Mouse (Mus musculus): ENCODE measurements at regions not wholly inside any gene's neighbourhood (a gene's known extent, or its start where the extent isn't known, plus 50 kb on each side); places are given as distances from the start of the nearest gene placed in this dataset.

GRCm38 (mm10) chr6:147416592-147416991 is 59.0 kb upstream of the Ccdc91 start:
- no peak overlapping the region for H3K9ac ChIP-seq
- no peaks in the 10 kb centered on the region for H3K4me1 ChIP-seq
- H3K27ac ChIP-seq = no peak overlapping the region
- H3K4me2 ChIP-seq = no peak overlapping the region
- no peak for ATAC-seq
- WGBS = 91% methylated on average over 3 of the region's 3 CpGs
- H3K9me3 ChIP-seq (replicated peaks) = no peaks in the 10 kb centered on the region
- H3K4me3 ChIP-seq = no peak overlapping the region
- no peaks in the 10 kb centered on the region for H3K36me3 ChIP-seq (ENCODE audit: poor library complexity, severe bottlenecking)
- no peaks in the 10 kb centered on the region for H3K27me3 ChIP-seq

GRCm38 (mm10) chr6:147413713-147414112 is 61.9 kb upstream of the Ccdc91 start:
- H3K9ac ChIP-seq = no peak overlapping the region
- H3K27ac ChIP-seq = no peak overlapping the region
- 94% methylated on average over 3 of the region's 3 CpGs for WGBS

DNA sequence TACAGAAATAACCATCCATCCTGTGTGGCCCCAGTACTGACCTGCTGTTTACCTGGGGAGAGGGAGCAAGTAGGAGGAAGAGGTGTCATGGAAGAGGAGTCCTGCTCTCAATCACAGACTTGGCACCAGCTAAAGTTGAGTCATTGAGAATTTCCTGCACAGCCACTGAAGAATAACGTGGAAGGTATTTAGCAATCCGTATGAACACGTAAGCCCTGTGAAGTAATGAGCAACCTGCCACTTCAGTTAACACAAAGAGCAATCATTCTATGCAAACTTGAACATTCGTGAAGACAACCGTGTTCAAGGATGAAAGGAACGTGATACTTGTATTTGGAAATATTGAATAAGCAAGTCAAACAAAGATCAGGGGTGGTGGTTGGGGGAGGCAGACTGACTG is 77.6 kb upstream of the Ccdc91 start:
- Histone ChIP-seq H3K4me2 (no peak overlapping the region), H3K4me3 (no peak overlapping the region), H3K27ac (no peak overlapping the region), H3K9ac (no peak overlapping the region), H3K9me3 (replicated peaks) (no peaks in the 10 kb centered on the region), H3K36me3 (ENCODE audit: poor library complexity, severe bottlenecking) (no peaks in the 10 kb centered on the region), H3K27me3 (no peaks in the 10 kb centered on the region), H3K4me1 (no peaks in the 10 kb centered on the region)
- 86% methylated on average over 6 of the region's 6 CpGs for WGBS
- ATAC-seq = no peak

More at GRCm38 (mm10) chr6:147413713-147414112, 61.9 kb upstream of the Ccdc91 start:
- Histone ChIP-seq H3K9me3 (replicated peaks) (no peaks in the 10 kb centered on the region), H3K4me3 (no peak overlapping the region), H3K4me1 (no peaks in the 10 kb centered on the region), H3K4me2 (no peak overlapping the region), H3K36me3 (ENCODE audit: poor library complexity, severe bottlenecking) (no peaks in the 10 kb centered on the region), H3K27me3 (no peaks in the 10 kb centered on the region)
- ATAC-seq = no peak

DNA sequence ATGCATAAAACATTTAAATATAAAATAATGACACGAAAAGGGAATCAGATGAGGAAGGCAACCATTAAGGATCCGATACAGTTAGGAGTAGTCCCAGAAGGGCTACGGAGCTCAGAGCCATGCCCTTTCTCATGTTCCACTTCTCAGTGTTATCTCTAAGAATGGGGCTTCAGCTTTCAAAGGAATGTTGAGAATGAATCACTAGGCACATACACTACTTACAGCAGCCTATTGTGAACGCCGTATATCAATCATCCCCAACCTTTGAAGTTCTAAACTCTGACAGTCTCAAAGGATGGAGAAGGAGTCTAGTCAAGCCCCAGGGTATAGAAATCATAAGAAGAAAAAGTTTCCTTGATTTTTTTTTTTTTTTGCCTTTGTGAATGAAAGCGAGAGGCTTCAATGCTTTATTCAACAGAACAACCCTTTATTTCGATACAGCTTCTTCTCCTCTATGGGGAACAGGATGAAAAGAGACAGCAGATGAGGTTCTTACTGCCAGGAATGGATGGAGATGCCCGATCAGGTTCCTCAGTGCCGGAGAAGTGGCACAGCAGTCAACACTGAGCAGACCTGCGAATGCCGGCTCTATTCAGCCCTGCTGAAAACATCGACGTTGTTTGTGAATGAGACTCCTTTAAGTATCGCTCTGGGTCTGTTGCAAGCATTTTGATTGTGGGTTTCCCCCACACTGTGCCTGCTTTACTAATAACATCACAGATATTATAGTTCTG is 84.0 kb upstream of the Ccdc91 start:
- 24% methylated on average over 14 of the region's 14 CpGs for WGBS
- H3K4me2 ChIP-seq = peak overlapping the region; percentile 33
- ATAC-seq = peak; percentile 37; the same call in 1 of the 2 replicates
- H3K27me3 ChIP-seq = no peaks in the 10 kb centered on the region
- no peak overlapping the region for H3K27ac ChIP-seq
- no peaks in the 10 kb centered on the region for H3K9me3 ChIP-seq (replicated peaks)
- no peaks in the 10 kb centered on the region for H3K36me3 ChIP-seq (ENCODE audit: poor library complexity, severe bottlenecking)
- peaks cover 20% of the 10 kb centered on the region for H3K4me1 ChIP-seq
- H3K4me3 ChIP-seq = no peak overlapping the region
- no peak overlapping the region for H3K9ac ChIP-seq

GRCm38 (mm10) chr6:147390499-147390898 is 85.1 kb upstream of the Ccdc91 start:
- Histone ChIP-seq H3K27ac (no peak overlapping the region), H3K36me3 (ENCODE audit: poor library complexity, severe bottlenecking) (no peaks in the 10 kb centered on the region), H3K4me3 (no peak overlapping the region), H3K4me1 (peaks cover 20% of the 10 kb centered on the region), H3K9me3 (replicated peaks) (no peaks in the 10 kb centered on the region), H3K9ac (no peak overlapping the region), H3K4me2 (no peak overlapping the region), H3K27me3 (no peaks in the 10 kb centered on the region)
- ATAC-seq = no peak
- WGBS = 89% methylated on average over 5 of the region's 5 CpGs

DNA sequence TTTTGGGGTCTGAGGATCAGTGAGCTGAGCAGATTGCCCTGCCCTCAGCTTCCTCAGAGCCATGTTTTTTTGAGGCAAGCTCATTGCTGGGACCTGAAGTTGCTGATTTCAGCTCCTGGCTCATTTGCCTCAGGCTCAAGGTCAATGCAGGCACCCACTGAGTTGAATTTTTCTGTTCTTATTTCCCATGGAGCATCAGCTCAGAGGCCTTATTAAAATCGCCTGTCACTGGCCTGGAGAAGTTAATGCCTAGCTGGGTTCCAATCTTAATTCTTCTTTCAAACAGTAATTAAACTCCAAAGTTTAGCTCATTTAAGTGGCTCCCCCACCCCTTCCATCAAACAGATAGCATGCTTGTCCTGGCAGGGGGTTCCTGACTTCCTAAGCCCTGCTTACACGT is 86.9 kb upstream of the Ccdc91 start:
- H3K4me3 ChIP-seq = no peak overlapping the region
- no peak for ATAC-seq
- H3K27ac ChIP-seq = no peak overlapping the region
- no peaks in the 10 kb centered on the region for H3K9me3 ChIP-seq (replicated peaks)
- H3K27me3 ChIP-seq = no peaks in the 10 kb centered on the region
- 0% methylated on average over 2 of the region's 2 CpGs for WGBS
- no peaks in the 10 kb centered on the region for H3K36me3 ChIP-seq (ENCODE audit: poor library complexity, severe bottlenecking)
- no peak overlapping the region for H3K4me2 ChIP-seq
- H3K9ac ChIP-seq = no peak overlapping the region
- H3K4me1 ChIP-seq = peaks cover 20% of the 10 kb centered on the region

GRCm38 (mm10) chr6:147385606-147386005 is 90.0 kb upstream of the Ccdc91 start:
- WGBS = 84% methylated on average over 1 of the region's 1 CpGs
- no peak overlapping the region for H3K9ac ChIP-seq
- no peaks in the 10 kb centered on the region for H3K9me3 ChIP-seq (replicated peaks)

DNA sequence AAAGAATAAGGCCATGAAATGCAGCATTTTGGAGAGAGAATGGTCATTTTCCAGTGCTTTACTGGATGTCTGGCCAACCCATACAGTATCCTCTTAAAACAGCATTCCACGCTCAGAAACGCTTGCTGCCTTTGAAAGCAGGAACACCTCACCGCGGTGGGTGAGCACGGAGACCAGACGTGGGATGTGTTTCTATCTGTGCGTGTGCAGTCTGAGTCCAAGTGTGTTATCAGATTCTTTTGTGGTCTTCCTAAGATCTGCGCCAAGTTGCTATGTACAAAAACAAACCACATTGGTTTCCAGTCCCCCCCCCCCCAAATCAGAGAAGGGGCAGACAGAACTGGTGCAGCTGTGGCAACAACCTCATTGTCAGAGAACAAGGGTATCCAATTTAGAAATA is 95.1 kb upstream of the Ccdc91 start:
- H3K27ac ChIP-seq = no peak overlapping the region
- WGBS = 86% methylated on average over 8 of the region's 8 CpGs
- H3K4me1 ChIP-seq = no peaks in the 10 kb centered on the region
- no peak overlapping the region for H3K4me3 ChIP-seq
- ATAC-seq = no peak
- no peaks in the 10 kb centered on the region for H3K9me3 ChIP-seq (replicated peaks)
- no peak overlapping the region for H3K4me2 ChIP-seq
- no peak overlapping the region for H3K9ac ChIP-seq
- H3K27me3 ChIP-seq = no peaks in the 10 kb centered on the region
- no peaks in the 10 kb centered on the region for H3K36me3 ChIP-seq (ENCODE audit: poor library complexity, severe bottlenecking)

More at GRCm38 (mm10) chr6:147385606-147386005, 90.0 kb upstream of the Ccdc91 start:
- Histone ChIP-seq H3K4me1 (peaks cover 18% of the 10 kb centered on the region), H3K27me3 (no peaks in the 10 kb centered on the region), H3K27ac (no peak overlapping the region), H3K36me3 (ENCODE audit: poor library complexity, severe bottlenecking) (no peaks in the 10 kb centered on the region), H3K4me3 (no peak overlapping the region), H3K4me2 (no peak overlapping the region)
- no peak for ATAC-seq

DNA sequence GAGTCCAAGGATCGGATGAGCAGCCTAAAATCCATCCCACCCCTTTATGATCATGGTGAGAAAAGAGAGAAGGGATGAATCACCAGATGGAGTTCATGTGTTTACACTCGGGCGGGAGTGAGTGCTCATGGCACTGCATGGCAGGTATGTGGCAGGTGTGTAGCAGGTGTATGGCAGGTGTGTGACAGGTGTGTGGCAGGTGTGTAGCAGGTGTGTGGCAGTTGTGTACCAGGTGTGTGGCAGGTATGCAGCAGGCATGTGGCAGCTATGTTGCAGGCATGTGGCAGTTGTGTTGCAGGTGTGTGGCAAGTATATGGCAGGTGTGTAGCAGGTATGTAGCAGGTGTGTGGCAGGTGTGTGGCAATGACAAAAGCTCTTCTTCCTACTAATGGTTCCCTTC is 97.9 kb upstream of the Ccdc91 start:
- ATAC-seq = no peak
- Histone ChIP-seq H3K9ac (no peak overlapping the region), H3K27me3 (no peaks in the 10 kb centered on the region), H3K4me2 (no peak overlapping the region), H3K4me1 (no peaks in the 10 kb centered on the region), H3K9me3 (replicated peaks) (no peaks in the 10 kb centered on the region), H3K4me3 (no peak overlapping the region), H3K36me3 (ENCODE audit: poor library complexity, severe bottlenecking) (no peaks in the 10 kb centered on the region), H3K27ac (no peak overlapping the region)
- 90% methylated on average over 3 of the region's 3 CpGs for WGBS

- H3K9ac ChIP-seq = no peak overlapping the region
- no peak overlapping the region for H3K4me3 ChIP-seq
- H3K9me3 ChIP-seq (replicated peaks) = no peaks in the 10 kb centered on the region
- H3K36me3 ChIP-seq (ENCODE audit: poor library complexity, severe bottlenecking) = no peaks in the 10 kb centered on the region
- H3K4me1 ChIP-seq = no peaks in the 10 kb centered on the region
- no peak for ATAC-seq
- H3K4me2 ChIP-seq = no peak overlapping the region
- no peaks in the 10 kb centered on the region for H3K27me3 ChIP-seq
- 42% methylated on average over 4 of the region's 4 CpGs for WGBS
- H3K27ac ChIP-seq = no peak overlapping the region
These were observed 103.9 kb upstream of the Ccdc91 start for GRCm38 (mm10) chr6:147371737-147372136.

GRCm38 (mm10) chr6:147371336-147371735 is 104.3 kb upstream of the Ccdc91 start:
- WGBS = 81% methylated on average over 3 of the region's 3 CpGs
- H3K4me1 ChIP-seq = no peaks in the 10 kb centered on the region
- no peak overlapping the region for H3K4me3 ChIP-seq
- H3K27ac ChIP-seq = no peak overlapping the region
- no peaks in the 10 kb centered on the region for H3K9me3 ChIP-seq (replicated peaks)
- H3K27me3 ChIP-seq = no peaks in the 10 kb centered on the region
- H3K36me3 ChIP-seq (ENCODE audit: poor library complexity, severe bottlenecking) = no peaks in the 10 kb centered on the region
- no peak overlapping the region for H3K9ac ChIP-seq
- no peak for ATAC-seq
- H3K4me2 ChIP-seq = no peak overlapping the region

DNA sequence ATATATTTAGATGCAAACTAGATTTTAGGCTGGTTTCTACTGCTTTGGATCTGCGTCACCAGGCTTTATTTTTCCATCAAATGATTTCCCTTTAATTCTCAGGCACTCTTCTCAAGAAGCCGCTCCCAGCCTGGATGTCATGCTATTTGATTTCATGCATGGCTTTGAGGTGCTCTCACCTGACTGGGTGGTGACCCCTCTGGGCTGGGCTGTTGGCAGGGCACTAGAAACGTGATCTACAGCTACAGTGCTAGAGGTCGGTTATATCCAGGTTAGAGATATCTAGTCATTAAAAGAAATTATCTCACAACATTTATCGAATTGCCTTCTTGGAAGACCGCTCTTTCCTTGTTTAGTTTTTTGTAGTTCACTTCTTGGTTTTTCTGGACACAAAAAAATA is 98.9 kb upstream of the Pthlh start:
- no peak overlapping the region for H3K4me2 ChIP-seq
- no peaks in the 10 kb centered on the region for H3K4me1 ChIP-seq
- no peak overlapping the region for H3K9ac ChIP-seq
- no peaks in the 10 kb centered on the region for H3K9me3 ChIP-seq (replicated peaks)
- WGBS = 94% methylated on average over 6 of the region's 6 CpGs
- ATAC-seq = no peak
- H3K36me3 ChIP-seq (ENCODE audit: poor library complexity, severe bottlenecking) = no peaks in the 10 kb centered on the region
- H3K27me3 ChIP-seq = no peaks in the 10 kb centered on the region
- no peak overlapping the region for H3K4me3 ChIP-seq
- no peak overlapping the region for H3K27ac ChIP-seq

DNA sequence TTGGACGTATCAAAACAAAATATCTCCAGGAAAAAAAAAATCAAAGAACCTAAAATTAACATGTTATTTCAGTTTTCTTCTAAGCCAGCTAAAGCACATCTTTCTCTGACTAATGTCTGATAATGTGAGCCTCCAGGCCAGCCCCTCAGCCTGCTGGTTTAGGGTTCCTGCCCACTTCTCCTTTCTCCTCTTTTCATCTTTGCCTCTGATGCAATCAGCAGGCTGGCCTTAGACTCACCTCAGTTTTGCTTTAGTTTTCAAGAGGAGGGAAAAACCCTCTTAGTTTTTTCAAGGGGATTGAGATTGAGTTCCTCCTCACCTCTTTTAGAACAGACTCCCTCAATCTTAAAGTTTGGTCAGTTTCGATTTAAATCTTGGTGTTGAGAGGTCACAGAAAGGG is 93.0 kb upstream of the Pthlh start:
- 81% methylated on average over 2 of the region's 2 CpGs for WGBS

More for the DNA sequence above, 93.0 kb upstream of the Pthlh start:
- no peaks in the 10 kb centered on the region for H3K27me3 ChIP-seq
- ATAC-seq = no peak
- no peak overlapping the region for H3K9ac ChIP-seq
- no peaks in the 10 kb centered on the region for H3K36me3 ChIP-seq (ENCODE audit: poor library complexity, severe bottlenecking)
- H3K9me3 ChIP-seq (replicated peaks) = no peaks in the 10 kb centered on the region
- no peak overlapping the region for H3K4me2 ChIP-seq
- H3K27ac ChIP-seq = no peak overlapping the region
- no peaks in the 10 kb centered on the region for H3K4me1 ChIP-seq
- no peak overlapping the region for H3K4me3 ChIP-seq
